Mouse (Mus musculus): ENCODE data around the gene Tmem219. TPM values are rescaled to one million over a fixed set of nuclear protein-coding genes. Genes with fewer than 3 reads are reported as not detected.

The Tmem219 gene
- polyA plus RNA-seq, 1 experiment, result 90.8 TPM

- H3K27ac ChIP-seq (ENCODE audit: insufficient read depth, low read depth, low read length), result no peak overlapping the region
- peaks cover 4% of the 10 kb centered on the region; the same call in 1 of the 2 replicates for H3K36me3 ChIP-seq (ENCODE audit: control insufficient read depth, insufficient read depth, low read length)
- WGBS, result 48% methylated on average over 6 of the region's 6 CpGs
- TF ChIP-seq POLR2A (IDR thresholded peaks at IDR 0.05; ENCODE audit: low read depth, low read length) (no peak), CTCF (conservative IDR thresholded peaks at IDR 0.05; ENCODE audit: insufficient read depth, insufficient read length, low read depth, low read length) (no peak)
- H3K4me3 ChIP-seq (ENCODE audit: insufficient read depth, low read depth, low read length), result no peak overlapping the region
- no peaks in the 10 kb centered on the region for H3K27me3 ChIP-seq (replicated peaks; ENCODE audit: control insufficient read depth, insufficient read depth, low read length)
- DNase-seq, result no peak
- peaks cover 9% of the 10 kb centered on the region; the same call in 1 of the 2 replicates for H3K4me1 ChIP-seq (ENCODE audit: control insufficient read depth, insufficient read depth, low read length)
These were observed 58.9 kb downstream of the Tmem219 start for GRCm38 (mm10) chr7:126863791-126864190.

- H3K4me3 ChIP-seq (ENCODE audit: insufficient read depth, low read depth, low read length), result peak within 1 kb of the TSS; percentile 68
- peak; percentile 97 for DNase-seq
- 0 out of 2 replicates have a peak, but pooled peaks cover 1% of the 10 kb centered on the region for H3K36me3 ChIP-seq (ENCODE audit: control insufficient read depth, insufficient read depth, low read length)
- no peaks in the 10 kb centered on the region for H3K27me3 ChIP-seq (replicated peaks; ENCODE audit: control insufficient read depth, insufficient read depth, low read length)
- TF ChIP-seq CTCF (conservative IDR thresholded peaks at IDR 0.05; ENCODE audit: insufficient read depth, insufficient read length, low read depth, low read length) (0 out of 2 replicates have a peak, but pooled peaks have one; percentile 7), POLR2A (IDR thresholded peaks at IDR 0.05; ENCODE audit: low read depth, low read length) (no peak)
- peak within 1 kb of the TSS; percentile 63; the same call in 1 of the 2 replicates for H3K27ac ChIP-seq (ENCODE audit: insufficient read depth, low read depth, low read length)
- under 1% methylated on average over 41 of the region's 41 CpGs for WGBS
- peaks cover 9% of the 10 kb centered on the region; the same call in 1 of the 2 replicates for H3K4me1 ChIP-seq (ENCODE audit: control insufficient read depth, insufficient read depth, low read length)
These were observed 60.5 kb downstream of the Tmem219 start, which contains the start of gene Ino80e for GRCm38 (mm10) chr7:126862147-126862784. Gene Ino80e, minus strand, starts transcription at chr7:126862377.

- no peaks in the 10 kb centered on the region for H3K27me3 ChIP-seq (replicated peaks; ENCODE audit: control insufficient read depth, insufficient read depth, low read length)
- no peaks in the 10 kb centered on the region for H3K36me3 ChIP-seq (ENCODE audit: control insufficient read depth, insufficient read depth, low read length)
- DNase-seq, result peak; percentile 98
- peaks cover 9% of the 10 kb centered on the region; the same call in 1 of the 2 replicates for H3K4me1 ChIP-seq (ENCODE audit: control insufficient read depth, insufficient read depth, low read length)
- peak within 1 kb of the TSS; percentile 63; the same call in 1 of the 2 replicates for H3K27ac ChIP-seq (ENCODE audit: insufficient read depth, low read depth, low read length)
- peak within 1 kb of the TSS; percentile 68 for H3K4me3 ChIP-seq (ENCODE audit: insufficient read depth, low read depth, low read length)
- TF ChIP-seq CTCF (conservative IDR thresholded peaks at IDR 0.05; ENCODE audit: insufficient read depth, insufficient read length, low read depth, low read length), result no peak
- TF ChIP-seq POLR2A (IDR thresholded peaks at IDR 0.05; ENCODE audit: low read depth, low read length), result peak; percentile 71
- WGBS, result under 1% methylated on average over 42 of the region's 42 CpGs
These were observed 61.1 kb downstream of the Tmem219 start, which contains the start of gene Hirip3 for GRCm38 (mm10) chr7:126861429-126862130. Gene Hirip3, plus strand, starts transcription at chr7:126861972.

GRCm38 (mm10) chr7:126860987-126861386 is 61.7 kb downstream of the Tmem219 start:
- H3K4me3 ChIP-seq (ENCODE audit: insufficient read depth, low read depth, low read length), result peak overlapping the region; percentile 68
- H3K4me1 ChIP-seq (ENCODE audit: control insufficient read depth, insufficient read depth, low read length), result peaks cover 9% of the 10 kb centered on the region; the same call in 1 of the 2 replicates
- 57% methylated on average over 5 of the region's 5 CpGs for WGBS

GRCm38 (mm10) chr7:126856741-126857420 is 65.8 kb downstream of the Tmem219 start:
- DNase-seq, result no peak
- Histone ChIP-seq H3K4me1 (ENCODE audit: control insufficient read depth, insufficient read depth, low read length) (peaks cover 4% of the 10 kb centered on the region; the same call in 1 of the 2 replicates), H3K4me3 (ENCODE audit: insufficient read depth, low read depth, low read length) (no peak overlapping the region), H3K36me3 (ENCODE audit: control insufficient read depth, insufficient read depth, low read length) (no peaks in the 10 kb centered on the region), H3K27ac (ENCODE audit: insufficient read depth, low read depth, low read length) (no peak overlapping the region), H3K27me3 (replicated peaks; ENCODE audit: control insufficient read depth, insufficient read depth, low read length) (no peaks in the 10 kb centered on the region)
- WGBS, result 68% methylated on average over 9 of the region's 9 CpGs
- TF ChIP-seq POLR2A (IDR thresholded peaks at IDR 0.05; ENCODE audit: low read depth, low read length), result no peak
- no peak for TF ChIP-seq CTCF (conservative IDR thresholded peaks at IDR 0.05; ENCODE audit: insufficient read depth, insufficient read length, low read depth, low read length)

More at GRCm38 (mm10) chr7:126860987-126861386, 61.7 kb downstream of the Tmem219 start:
- Histone ChIP-seq H3K27me3 (replicated peaks; ENCODE audit: control insufficient read depth, insufficient read depth, low read length) (no peaks in the 10 kb centered on the region), H3K27ac (ENCODE audit: insufficient read depth, low read depth, low read length) (no peak overlapping the region), H3K36me3 (ENCODE audit: control insufficient read depth, insufficient read depth, low read length) (no peaks in the 10 kb centered on the region)
- TF ChIP-seq POLR2A (IDR thresholded peaks at IDR 0.05; ENCODE audit: low read depth, low read length), result no peak
- no peak for TF ChIP-seq CTCF (conservative IDR thresholded peaks at IDR 0.05; ENCODE audit: insufficient read depth, insufficient read length, low read depth, low read length)
- DNase-seq, result no peak

GRCm38 (mm10) chr7:126855641-126856040 is 67.1 kb downstream of the Tmem219 start:
- WGBS, result 91% methylated on average over 3 of the region's 3 CpGs
- Histone ChIP-seq H3K27ac (ENCODE audit: insufficient read depth, low read depth, low read length) (no peak overlapping the region), H3K27me3 (replicated peaks; ENCODE audit: control insufficient read depth, insufficient read depth, low read length) (no peaks in the 10 kb centered on the region), H3K36me3 (ENCODE audit: control insufficient read depth, insufficient read depth, low read length) (no peaks in the 10 kb centered on the region), H3K4me1 (ENCODE audit: control insufficient read depth, insufficient read depth, low read length) (no peaks in the 10 kb centered on the region), H3K4me3 (ENCODE audit: insufficient read depth, low read depth, low read length) (no peak overlapping the region)
- no peak for DNase-seq
- no peak for TF ChIP-seq CTCF (conservative IDR thresholded peaks at IDR 0.05; ENCODE audit: insufficient read depth, insufficient read length, low read depth, low read length)
- TF ChIP-seq POLR2A (IDR thresholded peaks at IDR 0.05; ENCODE audit: low read depth, low read length), result no peak
